Mouse (Mus musculus) kidney, embryonic 16.5 days (tissue): ENCODE measurements at regions not wholly inside any gene's neighbourhood (a gene's known extent, or its start where the extent isn't known, plus 50 kb on each side); places are given as distances from the start of the nearest gene placed in this dataset.
A peak's percentile ranks its signal among the peaks of the same experiment; 100 is the strongest.

Experiments used
- ATAC-seq: fragments of 200-750 bp; cut with Nextera tagmentation; 2 replicates; pipeline ENCODE4 v1.8.0; 2017; ENCODE audit warnings: moderate TSS enrichment; ENCODE audit not compliant: low FRiP score, low TSS enrichment
- H3K27ac ChIP-seq: fragments of 300-500 bp; sonication (generic); 2 replicates; pipeline ENCODE4 v1.5.1; 2014; ENCODE audit warnings: low read length
- H3K27me3 ChIP-seq: fragments of 300-500 bp; sonication (generic); 2 replicates; pipeline ENCODE4 v1.6.1; 2014; ENCODE audit warnings: low read length, control low read depth, mixed read lengths; ENCODE audit not compliant: insufficient read depth
- H3K36me3 ChIP-seq: fragments of 300-500 bp; sonication (generic); 2 replicates; pipeline ENCODE4 v1.6.1; 2014; ENCODE audit warnings: low read length, control low read depth, mixed read lengths; ENCODE audit not compliant: insufficient read depth
- H3K4me1 ChIP-seq: fragments of 300-500 bp; sonication (generic); 2 replicates; pipeline ENCODE4 v1.6.1; 2014; ENCODE audit warnings: low read length, control low read depth, mixed read lengths; ENCODE audit not compliant: insufficient read depth
- H3K4me2 ChIP-seq: fragments of 300-500 bp; sonication (generic); replicated peaks from 2 replicates; pipeline ENCODE4 v1.6.1; 2014; ENCODE audit warnings: low read depth, low read length
- H3K4me3 ChIP-seq: fragments of 300-500 bp; sonication (generic); 2 replicates; pipeline ENCODE4 v1.5.1; 2014; ENCODE audit warnings: mild to moderate bottlenecking, low read length
- H3K9ac ChIP-seq: fragments of 300-500 bp; sonication (generic); replicated peaks from 2 replicates; pipeline ENCODE4 v1.6.1; 2014; ENCODE audit warnings: low read length
- H3K9me3 ChIP-seq: fragments of 300-500 bp; sonication (generic); 2 replicates; pipeline ENCODE4 v1.6.1; 2016; ENCODE audit warnings: low read length, control low read depth
- whole genome bisulfite sequencing: fragments of 180-500 bp; shearing (Covaris S2); extraction: QIAGEN DNeasy Blood & Tissue Kit; methylation state at CpG from one replicate; pipeline ENCODE4 v1.1.7; 2014; 5-methylcytosine and 5-hydroxymethylcytosine counted together

GRCm38 (mm10) chr10:14333344-14333743, 212.1 kb downstream of the Adgrg6 start:
- Histone ChIP-seq H3K4me2 (no peak overlapping the region), H3K4me1 (peaks cover 6% of the 10 kb centered on the region; the same call in 1 of the 2 replicates), H3K9ac (no peak overlapping the region), H3K36me3 (no peaks in the 10 kb centered on the region), H3K27me3 (no peaks in the 10 kb centered on the region), H3K4me3 (no peak overlapping the region), H3K9me3 (no peaks in the 10 kb centered on the region), H3K27ac (no peak overlapping the region)
- WGBS: 68% methylated on average over 4 of the region's 4 CpGs
- ATAC-seq: no peak

DNA sequence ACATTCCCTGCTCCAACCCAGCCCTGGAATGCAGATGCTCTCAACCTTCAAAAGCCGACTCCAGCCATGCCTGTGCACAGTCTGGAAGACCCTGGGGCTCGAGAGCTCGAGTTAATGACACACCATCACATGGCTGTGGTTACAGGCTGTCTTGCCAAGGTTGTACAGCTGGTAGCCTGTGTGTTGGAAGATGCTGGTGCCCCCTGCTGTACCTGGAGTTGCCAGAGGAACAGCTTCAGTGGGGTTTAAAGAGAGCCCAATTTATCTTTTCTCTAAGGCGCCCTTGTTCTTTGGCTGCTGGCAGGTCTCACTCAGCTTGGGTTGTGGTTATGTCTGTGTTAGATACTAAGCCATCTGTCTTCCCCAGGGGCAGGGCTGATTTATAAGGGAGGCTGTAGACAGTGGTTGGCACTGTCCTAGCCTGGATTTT, 212.8 kb downstream of the Adgrg6 start:
- WGBS: 42% methylated on average over 4 of the region's 4 CpGs
- ATAC-seq: peak; percentile 57; the same call in 1 of the 2 replicates
- Histone ChIP-seq H3K27ac (no peak overlapping the region), H3K9ac (no peak overlapping the region), H3K4me1 (peaks cover 6% of the 10 kb centered on the region; the same call in 1 of the 2 replicates), H3K36me3 (no peaks in the 10 kb centered on the region), H3K9me3 (no peaks in the 10 kb centered on the region), H3K4me2 (no peak overlapping the region), H3K4me3 (no peak overlapping the region), H3K27me3 (no peaks in the 10 kb centered on the region)

GRCm38 (mm10) chr10:14328846-14329245, 216.6 kb downstream of the Adgrg6 start:
- no peak for ATAC-seq
- WGBS: 61% methylated on average over 2 of the region's 2 CpGs
- no peak overlapping the region for H3K9ac ChIP-seq
- no peak overlapping the region for H3K4me2 ChIP-seq
- peaks cover 6% of the 10 kb centered on the region; the same call in 1 of the 2 replicates for H3K4me1 ChIP-seq
- H3K9me3 ChIP-seq: no peaks in the 10 kb centered on the region
- no peak overlapping the region for H3K4me3 ChIP-seq
- no peaks in the 10 kb centered on the region for H3K27me3 ChIP-seq
- no peak overlapping the region for H3K27ac ChIP-seq
- no peaks in the 10 kb centered on the region for H3K36me3 ChIP-seq

DNA sequence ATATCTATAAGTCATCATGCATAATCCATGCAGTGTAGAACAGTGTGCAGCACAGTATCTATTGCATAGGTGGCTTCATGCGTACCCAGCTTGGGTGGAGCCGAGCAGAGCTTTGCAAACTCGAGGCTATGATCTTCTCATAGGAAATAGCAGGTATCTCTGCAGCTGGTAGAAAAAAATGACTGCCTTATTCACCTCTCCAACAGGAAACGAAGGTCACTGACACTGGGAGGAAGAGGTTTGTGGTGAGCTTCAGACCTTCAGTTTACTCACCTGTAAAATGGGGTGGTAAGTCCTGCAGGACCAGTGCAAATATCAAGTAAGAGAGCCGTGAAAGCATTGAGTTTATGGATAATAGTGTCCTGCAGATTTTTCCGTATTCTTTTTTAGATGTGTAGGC, 219.2 kb downstream of the Adgrg6 start:
- ATAC-seq: no peak
- no peak overlapping the region for H3K4me2 ChIP-seq
- no peaks in the 10 kb centered on the region for H3K27me3 ChIP-seq
- H3K9me3 ChIP-seq: no peaks in the 10 kb centered on the region
- H3K27ac ChIP-seq: no peak overlapping the region
- H3K4me1 ChIP-seq: no peaks in the 10 kb centered on the region
- WGBS: 82% methylated on average over 6 of the region's 6 CpGs
- no peak overlapping the region for H3K4me3 ChIP-seq
- H3K36me3 ChIP-seq: no peaks in the 10 kb centered on the region
- H3K9ac ChIP-seq: no peak overlapping the region

DNA sequence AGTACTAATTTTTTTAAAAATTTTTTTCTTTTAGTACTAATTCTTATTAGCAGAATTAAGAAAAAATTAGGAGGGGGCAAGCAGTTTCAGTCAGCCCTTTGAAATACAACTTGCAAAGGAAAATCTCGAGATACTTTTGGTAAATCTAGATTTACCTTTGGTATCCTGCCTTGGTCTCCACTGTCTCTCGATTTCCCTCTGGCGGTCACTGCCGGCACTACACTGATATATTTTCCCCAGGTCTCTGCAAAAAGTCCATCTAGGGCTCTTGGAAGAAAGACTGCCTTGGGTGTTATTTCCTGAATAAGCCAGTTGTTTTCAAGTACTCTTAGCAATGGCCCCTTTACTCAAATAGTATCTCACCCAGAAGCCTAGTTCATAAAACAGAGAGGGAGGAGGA, 224.0 kb downstream of the Adgrg6 start:
- Histone ChIP-seq H3K4me3 (no peak overlapping the region), H3K9ac (no peak overlapping the region), H3K9me3 (no peaks in the 10 kb centered on the region), H3K4me2 (no peak overlapping the region), H3K4me1 (no peaks in the 10 kb centered on the region), H3K27me3 (no peaks in the 10 kb centered on the region), H3K36me3 (no peaks in the 10 kb centered on the region), H3K27ac (no peak overlapping the region)
- WGBS: 2% methylated on average over 4 of the region's 4 CpGs
- no peak for ATAC-seq

GRCm38 (mm10) chr10:14315232-14315631, 230.2 kb downstream of the Adgrg6 start:
- no peaks in the 10 kb centered on the region for H3K4me1 ChIP-seq
- no peaks in the 10 kb centered on the region for H3K9me3 ChIP-seq
- H3K4me2 ChIP-seq: no peak overlapping the region
- H3K27me3 ChIP-seq: no peaks in the 10 kb centered on the region
- no peak overlapping the region for H3K4me3 ChIP-seq
- H3K36me3 ChIP-seq: no peaks in the 10 kb centered on the region
- H3K27ac ChIP-seq: no peak overlapping the region
- no peak overlapping the region for H3K9ac ChIP-seq
- WGBS: 82% methylated on average over 7 of the region's 7 CpGs
- ATAC-seq: no peak

- Histone ChIP-seq H3K27ac (no peak overlapping the region), H3K27me3 (no peaks in the 10 kb centered on the region), H3K4me2 (no peak overlapping the region), H3K4me1 (no peaks in the 10 kb centered on the region), H3K4me3 (no peak overlapping the region), H3K36me3 (no peaks in the 10 kb centered on the region), H3K9ac (no peak overlapping the region), H3K9me3 (no peaks in the 10 kb centered on the region)
- no peak for ATAC-seq
- WGBS: 45% methylated on average over 4 of the region's 4 CpGs
Measured at GRCm38 (mm10) chr10:14314607-14315006, 230.9 kb downstream of the Adgrg6 start.

GRCm38 (mm10) chr10:14314004-14314581, 231.4 kb downstream of the Adgrg6 start:
- H3K9me3 ChIP-seq: no peaks in the 10 kb centered on the region
- H3K4me1 ChIP-seq: no peaks in the 10 kb centered on the region
- ATAC-seq: no peak
- H3K36me3 ChIP-seq: no peaks in the 10 kb centered on the region
- H3K27ac ChIP-seq: no peak overlapping the region
- H3K27me3 ChIP-seq: no peaks in the 10 kb centered on the region
- no peak overlapping the region for H3K9ac ChIP-seq
- H3K4me3 ChIP-seq: no peak overlapping the region
- no peak overlapping the region for H3K4me2 ChIP-seq
- 78% methylated on average over 10 of the region's 10 CpGs for WGBS

GRCm38 (mm10) chr10:14312959-14313358, 232.5 kb downstream of the Adgrg6 start:
- Histone ChIP-seq H3K9me3 (no peaks in the 10 kb centered on the region), H3K27me3 (no peaks in the 10 kb centered on the region), H3K4me2 (no peak overlapping the region), H3K9ac (no peak overlapping the region), H3K4me1 (no peaks in the 10 kb centered on the region), H3K27ac (no peak overlapping the region), H3K4me3 (no peak overlapping the region), H3K36me3 (no peaks in the 10 kb centered on the region)
- 63% methylated on average over 4 of the region's 4 CpGs for WGBS
- ATAC-seq: no peak

- Histone ChIP-seq H3K4me2 (no peak overlapping the region), H3K27ac (no peak overlapping the region), H3K4me3 (no peak overlapping the region), H3K4me1 (no peaks in the 10 kb centered on the region), H3K9me3 (no peaks in the 10 kb centered on the region), H3K27me3 (no peaks in the 10 kb centered on the region), H3K36me3 (no peaks in the 10 kb centered on the region), H3K9ac (no peak overlapping the region)
- ATAC-seq: no peak
- WGBS: 66% methylated on average over 3 of the region's 3 CpGs
Measured at GRCm38 (mm10) chr10:14311962-14312361, 233.5 kb downstream of the Adgrg6 start.
